Mouse (Mus musculus) thymus, adult 2 months (tissue): Measurements from ENCODE around the gene Mapk1ip1.

Experiments used
- CTCF ChIP-seq: fragments of 200-500 bp; IDR thresholded peaks from 2 replicates; pipeline ENCODE4 v1.5.1; 2012; ENCODE audit warnings: mild to moderate bottlenecking, control low read depth, low read length, moderate library complexity, borderline replicate concordance; ENCODE audit not compliant: control insufficient read depth, poor library complexity, insufficient read depth; ENCODE audit errors: extremely low read depth
- POLR2A ChIP-seq: fragments of 200-500 bp; IDR thresholded peaks from 2 replicates; pipeline ENCODE4 v1.6.1; 2012; ENCODE audit warnings: mild to moderate bottlenecking, low read length, control low read depth, moderate library complexity; ENCODE audit not compliant: control insufficient read depth, poor library complexity, insufficient read depth; ENCODE audit errors: extremely low read depth

DNA sequence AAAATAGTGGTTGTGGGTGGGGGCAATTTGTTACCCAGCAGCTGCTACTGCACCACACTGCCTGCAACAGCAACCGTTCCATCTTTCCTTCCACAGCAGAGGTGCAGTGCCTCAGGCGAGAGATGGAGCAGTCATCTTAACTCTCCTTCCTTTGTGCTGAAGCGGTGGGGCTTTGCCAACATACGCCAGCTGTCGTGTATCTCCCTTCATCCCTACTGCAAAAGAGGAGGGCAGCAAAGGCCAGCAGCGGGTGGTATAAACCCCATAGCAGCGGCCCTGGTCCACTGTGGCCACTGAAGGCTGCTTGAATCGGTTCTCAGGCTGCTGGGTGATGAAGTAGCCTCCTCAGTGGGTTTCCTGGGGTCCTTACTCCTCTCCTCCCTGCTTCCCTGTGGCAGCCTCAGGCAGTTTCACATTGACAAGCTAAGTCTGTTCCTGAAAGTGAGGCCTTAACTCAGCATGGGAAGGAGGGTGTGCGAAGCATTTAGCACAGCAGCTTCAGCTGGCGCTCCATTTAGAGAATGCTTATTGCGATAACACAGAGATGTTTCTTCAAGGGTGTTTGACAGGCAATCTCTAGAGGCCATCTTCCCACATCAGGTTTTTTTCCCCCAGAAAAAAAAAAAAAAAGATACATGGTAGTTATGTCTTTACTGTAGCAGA lies 32.7 kb downstream of the Mapk1ip1 start:
- TF ChIP-seq CTCF, result no peak
- TF ChIP-seq POLR2A, result no peak
